Mouse (Mus musculus): Measurements from ENCODE around the gene Abcb9.

Abcb9 gene

GRCm38 (mm10) chr5:124095596-124096232 is at the start of gene Abcb9:
Gene Abcb9, minus strand, starts transcription at chr5:124095798.
- DNase-seq: peak; percentile 97

- no peak for DNase-seq
Measured at GRCm38 (mm10) chr5:124138066-124138465, 42.5 kb upstream of the Abcb9 start.

- DNase-seq: no peak
Measured at GRCm38 (mm10) chr5:124134261-124134660, 38.7 kb upstream of the Abcb9 start.

- DNase-seq: no peak
Measured at GRCm38 (mm10) chr5:124125093-124125492, 29.5 kb upstream of the Abcb9 start.

- no peak for DNase-seq
Measured at GRCm38 (mm10) chr5:124122357-124122756, 26.8 kb upstream of the Abcb9 start.

- DNase-seq: no peak
Measured at GRCm38 (mm10) chr5:124119204-124119603, 23.6 kb upstream of the Abcb9 start.

GRCm38 (mm10) chr5:124115990-124116845 is 20.6 kb upstream of the Abcb9 start, which contains the start of gene Arl6ip4:
Gene Arl6ip4, plus strand, starts transcription at chr5:124116089.
- peak; percentile 75 for DNase-seq

GRCm38 (mm10) chr5:124115531-124115930 is 19.9 kb upstream of the Abcb9 start:
- no peak for DNase-seq

- DNase-seq: no peak
Measured at GRCm38 (mm10) chr5:124114276-124115025, 18.9 kb upstream of the Abcb9 start.

- DNase-seq: peak; percentile 53
Measured at GRCm38 (mm10) chr5:124113030-124113429, 17.4 kb upstream of the Abcb9 start.

- no peak for DNase-seq
Measured at GRCm38 (mm10) chr5:124112531-124112930, 16.9 kb upstream of the Abcb9 start.

GRCm38 (mm10) chr5:124111742-124112497 is 16.3 kb upstream of the Abcb9 start, which contains the start of gene Ogfod2:
Gene Ogfod2, plus strand, starts transcription at chr5:124112297.
- peak; percentile 93 for DNase-seq

- DNase-seq: no peak
Measured at GRCm38 (mm10) chr5:124111077-124111741, 15.6 kb upstream of the Abcb9 start.

GRCm38 (mm10) chr5:124103552-124103951 is 8.0 kb upstream of the Abcb9 start:
- no peak for DNase-seq

GRCm38 (mm10) chr5:124103020-124103419 is 7.4 kb upstream of the Abcb9 start:
- no peak for DNase-seq

- no peak for DNase-seq
Measured at GRCm38 (mm10) chr5:124102326-124102725, 6.7 kb upstream of the Abcb9 start.

GRCm38 (mm10) chr5:124100128-124101044 is 4.8 kb upstream of the Abcb9 start:
- DNase-seq: no peak

GRCm38 (mm10) chr5:124098923-124099322 is 3.3 kb upstream of the Abcb9 start:
- DNase-seq: no peak

GRCm38 (mm10) chr5:124095077-124095581 is 469 bp downstream of the Abcb9 start:
- peak; percentile 38 for DNase-seq

- no peak for DNase-seq
Measured at GRCm38 (mm10) chr5:124093852-124094604, 1.6 kb downstream of the Abcb9 start.

All from right cerebral cortex, postnatal 25 days (tissue).